8 mouse cellular contexts compared by ENCODE assay signal in genomic region chr7:99349782-99350720, GRCm38 (mm10). TPM values are rescaled to one million over a fixed set of nuclear protein-coding genes. Genes with fewer than 3 reads are reported as not detected.
DNase-seq lines count a peak whose midpoint lies in the region; ATAC-seq lines count a peak whose summit lies in the region.

No protein-coding gene starts in this region.

- H3K4me3 ChIP-seq in heart, embryonic 12.5 days: peak overlapping the region; percentile 75
- no peak overlapping the region for H3K4me3 ChIP-seq in forebrain, embryonic 14.5 days (ENCODE audit: low read depth, low read length)
- peak overlapping the region; percentile 79 for H3K4me3 ChIP-seq in kidney, embryonic 15.5 days (replicated peaks)
- H3K4me3 ChIP-seq in neural tube, embryonic 12.5 days: peak overlapping the region; percentile 44

- WGBS in heart, embryonic 12.5 days: 61% methylated on average over 9 of the region's 9 CpGs
- 82% methylated on average over 9 of the region's 9 CpGs for WGBS in forebrain, embryonic 14.5 days
- 29% methylated on average over 9 of the region's 9 CpGs for WGBS in kidney, embryonic 15.5 days
- WGBS in neural tube, embryonic 12.5 days: 80% methylated on average over 9 of the region's 9 CpGs

- H3K27me3 ChIP-seq in heart, embryonic 12.5 days (replicated peaks): no peaks in the 10 kb centered on the region
- no peaks in the 10 kb centered on the region for H3K27me3 ChIP-seq in forebrain, embryonic 14.5 days (replicated peaks; ENCODE audit: control insufficient read depth, insufficient read depth, low read length)
- H3K27me3 ChIP-seq in kidney, embryonic 15.5 days: no peaks in the 10 kb centered on the region
- H3K27me3 ChIP-seq in neural tube, embryonic 12.5 days (replicated peaks): no peaks in the 10 kb centered on the region

- H3K36me3 ChIP-seq in heart, embryonic 12.5 days: peaks cover 56% of the 10 kb centered on the region
- H3K36me3 ChIP-seq in forebrain, embryonic 14.5 days (ENCODE audit: control insufficient read depth, insufficient read depth, low read length): peaks cover 31% of the 10 kb centered on the region
- peaks cover 52% of the 10 kb centered on the region for H3K36me3 ChIP-seq in kidney, embryonic 15.5 days
- H3K36me3 ChIP-seq in neural tube, embryonic 12.5 days: peaks cover 42% of the 10 kb centered on the region

- DNase-seq in heart, adult 18-20 months: no peak
- no peak for DNase-seq in forebrain, embryonic 14.5 days (ENCODE audit: low spot score)
- DNase-seq in adrenal gland, postnatal 25 days: no peak
- no peak for DNase-seq in left cerebral cortex, adult 18-20 months (ENCODE audit: low spot score in 2 of 2)

- H3K4me1 ChIP-seq in heart, embryonic 12.5 days (replicated peaks): peaks cover 62% of the 10 kb centered on the region
- peaks cover 27% of the 10 kb centered on the region for H3K4me1 ChIP-seq in forebrain, embryonic 14.5 days (ENCODE audit: control insufficient read depth, insufficient read depth, low read length)
- H3K4me1 ChIP-seq in kidney, embryonic 15.5 days: peaks cover 76% of the 10 kb centered on the region
- H3K4me1 ChIP-seq in neural tube, embryonic 12.5 days: peaks cover 48% of the 10 kb centered on the region

- no peaks in the 10 kb centered on the region for H3K9me3 ChIP-seq in heart, embryonic 12.5 days (replicated peaks)
- no peaks in the 10 kb centered on the region for H3K9me3 ChIP-seq in forebrain, embryonic 14.5 days (replicated peaks; ENCODE audit: control insufficient read depth, low read length)
- H3K9me3 ChIP-seq in kidney, embryonic 15.5 days (replicated peaks): no peaks in the 10 kb centered on the region
- no peaks in the 10 kb centered on the region for H3K9me3 ChIP-seq in neural tube, embryonic 12.5 days

- H3K9ac ChIP-seq in heart, embryonic 12.5 days: peak overlapping the region; percentile 95
- H3K9ac ChIP-seq in forebrain, embryonic 14.5 days (ENCODE audit: low read length): peak overlapping the region; percentile 64; the same call in 1 of the 2 replicates
- peak overlapping the region; percentile 91 for H3K9ac ChIP-seq in kidney, embryonic 15.5 days
- H3K9ac ChIP-seq in neural tube, embryonic 12.5 days: peak overlapping the region; percentile 74; the same call in 1 of the 2 replicates

- H3K27ac ChIP-seq in heart, embryonic 12.5 days (ENCODE audit: poor library complexity, severe bottlenecking): peak overlapping the region; percentile 99
- no peak overlapping the region for H3K27ac ChIP-seq in forebrain, embryonic 14.5 days (ENCODE audit: low read depth, low read length)
- peak overlapping the region; percentile 96 for H3K27ac ChIP-seq in kidney, embryonic 15.5 days
- H3K27ac ChIP-seq in neural tube, embryonic 12.5 days: no peak overlapping the region

- ATAC-seq in heart, embryonic 12.5 days (ENCODE audit: insufficient number of reproducible peaks, low FRiP score): no peak
- ATAC-seq in forebrain, embryonic 14.5 days: no peak
- no peak for ATAC-seq in kidney, embryonic 15.5 days (replicated peaks; ENCODE audit: low FRiP score)
- no peak for ATAC-seq in neural tube, embryonic 12.5 days (ENCODE audit: low FRiP score, low read depth)
- ATAC-seq in megakaryocyte-erythroid progenitor cell, adult 5-6 weeks (replicated peaks; ENCODE audit: low FRiP score, low TSS enrichment, poor library complexity, severe bottlenecking): no peak

- peak overlapping the region; percentile 93 for H3K4me2 ChIP-seq in heart, embryonic 12.5 days
- peak overlapping the region; percentile 74 for H3K4me2 ChIP-seq in forebrain, embryonic 14.5 days (ENCODE audit: low read length)
- H3K4me2 ChIP-seq in kidney, embryonic 15.5 days: peak overlapping the region; percentile 88
- peak overlapping the region; percentile 73 for H3K4me2 ChIP-seq in neural tube, embryonic 12.5 days (replicated peaks)

RNA-seq across cellular contexts. Expression of gene Serpinh1, which starts 3.0 kb away (rescaled TPM):
- 1,302 and 1,316 TPM in 2 replicates for polyA plus RNA-seq in heart, embryonic 12.5 days (2016; fragmentation: Nextera tagmentation; extraction: Ambion mirVana)
- 100 to 1,000 TPM; 200 to 293 TPM for total RNA-seq in heart, adult 18-20 months (2021)
- polyA plus RNA-seq in forebrain, embryonic 14.5 days (2014; fragmentation: Nextera tagmentation; extraction: Ambion mirVana): 102 and 115 TPM in 2 replicates
- polyA plus RNA-seq in kidney, embryonic 15.5 days (2015; fragmentation: Nextera tagmentation; extraction: Ambion mirVana): 1,575 and 1,603 TPM in 2 replicates
- polyA plus RNA-seq in neural tube, embryonic 12.5 days (2016; fragmentation: Nextera tagmentation; extraction: Ambion mirVana): 640 and 651 TPM in 2 replicates
- not detected in 2 replicates for total RNA-seq in megakaryocyte-erythroid progenitor cell, adult 5-6 weeks (2014; fragmentation: Nextera tagmentation)
- total RNA-seq in megakaryocyte-erythroid progenitor cell, adult 5-6 weeks (2017): not detected in 2 replicates
- total RNA-seq in adrenal gland, postnatal 25 days (2021): 318 and 396 TPM in 2 replicates
- total RNA-seq in left cerebral cortex, adult 18-20 months (2021): 10 to 100 TPM; 20.2 to 23.6 TPM

RNA-seq across cellular contexts. Expression of gene Gdpd5, which starts 31.2 kb away (rescaled TPM):
- 28.5 and 28.8 TPM in 2 replicates for polyA plus RNA-seq in heart, embryonic 12.5 days (2016; fragmentation: Nextera tagmentation; extraction: Ambion mirVana)
- 10 to 100 TPM; 21.9 to 27.0 TPM for total RNA-seq in heart, adult 18-20 months (2021)
- polyA plus RNA-seq in forebrain, embryonic 14.5 days (2014; fragmentation: Nextera tagmentation; extraction: Ambion mirVana): 26.8 and 34.5 TPM in 2 replicates
- 14.5 and 17.3 TPM in 2 replicates for polyA plus RNA-seq in kidney, embryonic 15.5 days (2015; fragmentation: Nextera tagmentation; extraction: Ambion mirVana)
- 51.6 and 60.8 TPM in 2 replicates for polyA plus RNA-seq in neural tube, embryonic 12.5 days (2016; fragmentation: Nextera tagmentation; extraction: Ambion mirVana)
- total RNA-seq in megakaryocyte-erythroid progenitor cell, adult 5-6 weeks (2014; fragmentation: Nextera tagmentation): 0.30 TPM in 1 of 2 replicates, not detected in the other
- 0.14 TPM in 1 of 2 replicates, not detected in the other for total RNA-seq in megakaryocyte-erythroid progenitor cell, adult 5-6 weeks (2017)
- total RNA-seq in adrenal gland, postnatal 25 days (2021): 4.9 and 9.9 TPM in 2 replicates
- total RNA-seq in left cerebral cortex, adult 18-20 months (2021): 10 to 100 TPM; 29.0 to 34.2 TPM

Comparison
In these comparisons a context has a peak if more than half of its experiments do, and no peak if none do; other contexts are left out.
1. H3K27ac ChIP-seq: peak in heart, embryonic 12.5 days (single experiment) and kidney, embryonic 15.5 days (single experiment); none in forebrain, embryonic 14.5 days (single experiment) and neural tube, embryonic 12.5 days (single experiment).
2. RNA of gene Serpinh1, which starts 3.0 kb away (total RNA-seq): 318 to 396 TPM in adrenal gland, postnatal 25 days, 200 to 293 TPM in heart, adult 18-20 months and 20.2 to 23.6 TPM in left cerebral cortex, adult 18-20 months; not detected in megakaryocyte-erythroid progenitor cell, adult 5-6 weeks; every median in the first group is over 10 times any median in the second.
3. Peak in every context shown above with its lines, with median percentiles within 50 percentile points of each other: H3K4me2 ChIP-seq and H3K9ac ChIP-seq.